ENCODE assay signal across 9 mouse cellular contexts in the genomic region with DNA sequence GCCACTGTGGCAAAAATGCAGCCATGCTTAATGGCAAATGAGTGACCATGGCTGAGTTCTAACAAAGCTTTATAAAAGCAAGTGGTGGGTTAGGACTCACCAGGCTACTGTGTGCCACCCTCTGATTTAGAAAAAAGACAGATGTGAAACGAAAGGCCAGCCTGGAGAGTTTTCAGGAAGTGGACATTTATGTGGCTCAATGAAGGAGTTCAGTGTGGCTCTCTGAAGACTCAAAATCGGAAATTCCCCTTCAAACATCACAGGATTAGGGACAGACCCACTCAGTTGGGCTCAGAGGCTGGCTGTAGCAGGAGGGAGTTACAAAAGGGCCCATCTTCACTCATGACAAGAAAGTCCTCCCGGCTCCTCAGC.
DNase-seq lines count a peak whose midpoint lies in the region; ATAC-seq and TF ChIP-seq lines count a peak whose summit lies in the region.
"Had no signal": no experiment of that assay in that cellular context is flagged by ENCODE, and none has a peak within 500 bp of the region (broad histone marks: within the 10 kb centered on the region; RNA-seq: fewer than 3 reads in every experiment).

No protein-coding gene starts in this region.

- H3K4me3 ChIP-seq in hindbrain, embryonic 10.5 days = no peak overlapping the region
- no peak overlapping the region for H3K4me3 ChIP-seq in hindbrain, embryonic 16.5 days (ENCODE audit: low read length)
- no peak overlapping the region for H3K4me3 ChIP-seq in cortical plate, adult 2 months (ENCODE audit: insufficient read depth, low read length)
- no peak overlapping the region for H3K4me3 ChIP-seq in limb, embryonic 15.5 days
- H3K4me3 ChIP-seq in small intestine, adult 2 months (ENCODE audit: low read depth, low read length) = no peak overlapping the region
- H3K4me3 ChIP-seq: kidney, embryonic 15.5 days had no signal

- peak overlapping the region; percentile 81 for H3K27ac ChIP-seq in hindbrain, embryonic 10.5 days
- no peak overlapping the region for H3K27ac ChIP-seq in hindbrain, embryonic 16.5 days (ENCODE audit: low read depth, low read length)
- peak overlapping the region; percentile 27 for H3K27ac ChIP-seq in cortical plate, adult 2 months (ENCODE audit: insufficient read depth, low read length)
- peak overlapping the region; percentile 67 for H3K27ac ChIP-seq in limb, embryonic 15.5 days
- peak overlapping the region; percentile 33 for H3K27ac ChIP-seq in small intestine, adult 2 months (ENCODE audit: insufficient read depth, low read depth, low read length)
- H3K27ac ChIP-seq: kidney, embryonic 15.5 days had no signal

- peaks cover 52% of the 10 kb centered on the region for H3K4me1 ChIP-seq in hindbrain, embryonic 10.5 days (replicated peaks)
- peaks cover 25% of the 10 kb centered on the region for H3K4me1 ChIP-seq in hindbrain, embryonic 16.5 days (ENCODE audit: control insufficient read depth, insufficient read depth, low read depth, low read length)
- peaks cover 35% of the 10 kb centered on the region for H3K4me1 ChIP-seq in cortical plate, adult 2 months (ENCODE audit: control insufficient read depth, insufficient read depth, low read length)
- H3K4me1 ChIP-seq in limb, embryonic 15.5 days = peaks cover 50% of the 10 kb centered on the region
- H3K4me1 ChIP-seq in small intestine, adult 2 months (ENCODE audit: control insufficient read depth, insufficient read depth, insufficient read length, low read length) = peaks cover 50% of the 10 kb centered on the region

- H3K36me3 ChIP-seq in hindbrain, embryonic 10.5 days = no peaks in the 10 kb centered on the region
- no peaks in the 10 kb centered on the region for H3K36me3 ChIP-seq in hindbrain, embryonic 16.5 days (ENCODE audit: control insufficient read depth, insufficient read depth, low read length)
- no peaks in the 10 kb centered on the region for H3K36me3 ChIP-seq in limb, embryonic 15.5 days
- no peaks in the 10 kb centered on the region for H3K36me3 ChIP-seq in small intestine, adult 2 months (ENCODE audit: control insufficient read depth, insufficient read depth, low read length)
- H3K36me3 ChIP-seq: kidney, embryonic 15.5 days had no signal

- no peaks in the 10 kb centered on the region for H3K27me3 ChIP-seq in hindbrain, embryonic 10.5 days (ENCODE audit: insufficient read depth, poor library complexity, severe bottlenecking)
- H3K27me3 ChIP-seq in hindbrain, embryonic 16.5 days (replicated peaks; ENCODE audit: control insufficient read depth, insufficient read depth, low read length) = no peaks in the 10 kb centered on the region
- no peaks in the 10 kb centered on the region for H3K27me3 ChIP-seq in limb, embryonic 15.5 days
- no peaks in the 10 kb centered on the region for H3K27me3 ChIP-seq in small intestine, adult 2 months (ENCODE audit: control insufficient read depth, insufficient read depth, low read length)
- H3K27me3 ChIP-seq: kidney, embryonic 15.5 days had no signal

- WGBS in hindbrain, embryonic 10.5 days = 88% methylated on average over 3 of the region's 3 CpGs
- 70% methylated on average over 3 of the region's 3 CpGs for WGBS in hindbrain, embryonic 16.5 days
- WGBS in limb, embryonic 15.5 days = 61% methylated on average over 3 of the region's 3 CpGs
- 74% methylated on average over 3 of the region's 3 CpGs for WGBS in small intestine, adult 2 months

- no peaks in the 10 kb centered on the region for H3K9me3 ChIP-seq in hindbrain, embryonic 10.5 days
- no peaks in the 10 kb centered on the region for H3K9me3 ChIP-seq in hindbrain, embryonic 16.5 days (ENCODE audit: control insufficient read depth, low read length)
- no peaks in the 10 kb centered on the region for H3K9me3 ChIP-seq in limb, embryonic 15.5 days
- H3K9me3 ChIP-seq: kidney, embryonic 15.5 days had no signal

- DNase-seq in hindbrain, embryonic 10.5 days (ENCODE audit: low spot score) = no peak
- no peak for DNase-seq in liver
- DNase-seq in natural killer cell, adult 2 months (ENCODE audit: low spot score in 2 of 2) = no peak
- no peak for DNase-seq in frontal cortex, postnatal 10 days (ENCODE audit: low spot score in 2 of 2)

- H3K9ac ChIP-seq in hindbrain, embryonic 16.5 days (ENCODE audit: low read depth, low read length) = no peak overlapping the region
- H3K9ac ChIP-seq in limb, embryonic 15.5 days = no peak overlapping the region
- H3K9ac ChIP-seq: kidney, embryonic 15.5 days had no signal

- ATAC-seq in hindbrain, embryonic 16.5 days = no peak
- no peak for ATAC-seq in limb, embryonic 15.5 days (ENCODE audit: insufficient number of reproducible peaks, low FRiP score, low TSS enrichment, low read depth)

- TF ChIP-seq CTCF in cortical plate, adult 2 months (IDR thresholded peaks at IDR 0.05; ENCODE audit: extremely low read depth, insufficient read depth, low read length) = no peak
- TF ChIP-seq CTCF in small intestine, adult 2 months (IDR thresholded peaks at IDR 0.05; ENCODE audit: extremely low read depth, insufficient read length, insufficient replicate concordance, low read depth, low read length) = no peak

- no peak overlapping the region for H3K4me2 ChIP-seq in hindbrain, embryonic 16.5 days (ENCODE audit: low read length)
- H3K4me2 ChIP-seq in limb, embryonic 15.5 days = no peak overlapping the region
- H3K4me2 ChIP-seq: kidney, embryonic 15.5 days had no signal

- no peak for TF ChIP-seq POLR2A in cortical plate, adult 2 months (IDR thresholded peaks at IDR 0.05; ENCODE audit: extremely low read depth, insufficient read depth, low read length)
- no peak for TF ChIP-seq POLR2A in small intestine, adult 2 months (IDR thresholded peaks at IDR 0.05; ENCODE audit: low read depth, low read length)
